Comparison of ENCODE assay signal across 23 mouse cellular contexts in the genomic region with DNA sequence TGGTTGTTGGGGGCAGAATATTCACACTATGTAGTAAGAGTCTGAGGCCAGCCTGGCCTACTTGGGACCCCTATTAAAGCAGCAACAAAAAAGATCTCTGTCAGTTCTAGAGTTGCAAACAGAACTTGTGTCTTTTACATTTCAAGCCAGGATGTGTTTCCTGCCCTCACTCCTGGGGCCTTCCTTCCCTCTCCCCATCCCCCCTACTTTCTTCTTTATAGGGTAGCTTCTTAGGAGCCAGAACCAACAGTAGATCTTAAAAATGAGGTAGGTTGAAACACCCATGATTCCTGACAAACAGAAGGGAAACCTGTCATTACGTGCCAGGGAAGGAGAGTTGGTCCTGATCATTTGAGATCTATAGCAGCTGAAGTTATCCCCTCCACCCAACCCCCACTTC.
DNase-seq lines count a peak whose midpoint lies in the region; ATAC-seq and TF ChIP-seq lines count a peak whose summit lies in the region.
"Had no signal": no experiment of that assay in that cellular context is flagged by ENCODE, and none has a peak within 500 bp of the region (broad histone marks: within the 10 kb centered on the region; RNA-seq: fewer than 3 reads in every experiment).

No protein-coding gene starts in this region.

- no peak for TF ChIP-seq POLR2A in thymus, adult 2 months (IDR thresholded peaks at IDR 0.05; ENCODE audit: control insufficient read depth, extremely low read depth, insufficient read depth, low read length, poor library complexity)

- H3K27me3 ChIP-seq in thymus, adult 2 months (ENCODE audit: control insufficient read depth, insufficient read depth, low read length) = no peaks in the 10 kb centered on the region
- H3K27me3 ChIP-seq: forebrain, embryonic 15.5 days; Patski had no signal

- no peak for ATAC-seq in megakaryocyte-erythroid progenitor cell, adult 5-6 weeks (replicated peaks; ENCODE audit: low FRiP score, low TSS enrichment, poor library complexity, severe bottlenecking)
- ATAC-seq: forebrain, embryonic 15.5 days; midbrain, embryonic 16.5 days; Patski had no signal

- H3K4me3 ChIP-seq in thymus, adult 2 months (ENCODE audit: control insufficient read depth, insufficient read depth, low read length) = no peak overlapping the region
- H3K4me3 ChIP-seq: embryonic facial prominence, embryonic 15.5 days; forebrain, embryonic 15.5 days; heart, embryonic 10.5 days; limb, embryonic 10.5 days; midbrain, embryonic 10.5 days; myocyte had no signal

- peak; percentile 45 for DNase-seq in thymus, adult 2 months
- no peak for DNase-seq in thymus, postnatal 4 days
- peak; percentile 21 for DNase-seq in R1 (ENCODE audit: low read depth, low spot score)
- peak; percentile 64 for DNase-seq in thymus, postnatal 0 days (ENCODE audit: low spot score)
- DNase-seq in layer of hippocampus, adult 9-11 months = no peak
- DNase-seq in right cerebral cortex, postnatal 10 days (ENCODE audit: low spot score in 2 of 2) = no peak
- DNase-seq: adrenal gland, postnatal 25 days; B cell, adult 2 months; cerebellum, adult 9-10 months; gastrocnemius, postnatal 25 days; kidney, adult 18-20 months; right cerebral cortex, postnatal 4 days had no signal

- no peaks in the 10 kb centered on the region for H3K36me3 ChIP-seq in thymus, adult 2 months (ENCODE audit: control insufficient read depth, insufficient read depth, low read length)
- H3K36me3 ChIP-seq: embryonic facial prominence, embryonic 15.5 days; forebrain, embryonic 15.5 days; heart, embryonic 10.5 days; limb, embryonic 10.5 days; midbrain, embryonic 10.5 days had no signal

- H3K4me1 ChIP-seq in thymus, adult 2 months (replicated peaks; ENCODE audit: control insufficient read depth, insufficient read depth, low read length) = peaks cover 38% of the 10 kb centered on the region
- H3K4me1 ChIP-seq: midbrain, embryonic 10.5 days had no signal

- H3K27ac ChIP-seq in thymus, adult 2 months (ENCODE audit: control insufficient read depth, insufficient read depth, low read length) = peak overlapping the region; percentile 63
- H3K27ac ChIP-seq: embryonic facial prominence, embryonic 15.5 days; forebrain, embryonic 15.5 days; heart, embryonic 10.5 days; kidney, postnatal 0 days; limb, embryonic 10.5 days; macrophage; midbrain, embryonic 10.5 days had no signal

- TF ChIP-seq CTCF in thymus, adult 2 months (IDR thresholded peaks at IDR 0.05; ENCODE audit: borderline replicate concordance, control insufficient read depth, extremely low read depth, insufficient read depth, low read length, poor library complexity) = no peak

- 64% methylated on average over 1 of the region's 1 CpGs for WGBS in thymus, adult 2 months

Comparison
In these comparisons a context has a peak if more than half of its experiments do, and no peak if none do; other contexts are left out.
1. DNase-seq: peak in thymus, adult 2 months (single experiment), R1 (single experiment) and thymus, postnatal 0 days (single experiment); none in thymus, postnatal 4 days (single experiment), layer of hippocampus, adult 9-11 months (single experiment) and right cerebral cortex, postnatal 10 days (0 of 2).